Mouse (Mus musculus): ENCODE measurements at regions not wholly inside any gene's neighbourhood (a gene's known extent, or its start where the extent isn't known, plus 50 kb on each side); places are given as distances from the start of the nearest gene placed in this dataset.

DNA sequence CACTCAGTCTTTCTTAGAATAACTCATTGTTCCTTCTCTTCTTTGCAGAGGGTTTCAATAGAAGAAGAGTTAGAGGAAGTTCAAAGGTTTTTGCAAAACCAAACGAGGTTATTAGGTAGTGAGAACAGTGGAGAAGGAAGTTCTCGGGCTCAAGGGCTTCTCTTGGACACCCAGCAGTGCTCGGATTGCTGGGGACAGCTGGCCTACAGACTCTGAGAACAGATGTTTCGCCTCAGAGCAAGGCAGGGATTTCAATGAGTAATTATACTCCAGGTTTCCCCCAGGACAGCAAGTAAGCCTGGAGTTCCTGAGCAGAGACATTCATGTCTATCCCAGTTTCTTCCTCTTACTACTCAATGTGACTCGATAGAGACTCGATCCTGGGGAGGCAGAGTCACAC is 94.4 kb downstream of the Cd24a start:
- no peak for TF ChIP-seq CTCF (IDR thresholded peaks at IDR 0.05; ENCODE audit: borderline replicate concordance, insufficient read depth, low read depth, low read length)
- TF ChIP-seq POLR2A (IDR thresholded peaks at IDR 0.05; ENCODE audit: borderline replicate concordance, insufficient read depth, low read length), result no peak
